Mouse (Mus musculus) retina, postnatal 1 day (tissue): ENCODE measurements at regions not wholly inside any gene's neighbourhood (a gene's known extent, or its start where the extent isn't known, plus 50 kb on each side); places are given as distances from the start of the nearest gene placed in this dataset.
A peak's percentile ranks its signal among the peaks of the same experiment; 100 is the strongest.

Experiments used
- DNase-seq: peaks from one replicate; pipeline ENCODE4 v3.0.0-alpha.2; 2012

- DNase-seq: no peak
Measured at GRCm38 (mm10) chr14:114820677-114821076, 271.3 kb upstream of the Gpc5 start.

GRCm38 (mm10) chr14:114821098-114821594, 270.9 kb upstream of the Gpc5 start:
- DNase-seq: peak; percentile 51

GRCm38 (mm10) chr14:114821672-114822071, 270.3 kb upstream of the Gpc5 start:
- DNase-seq: no peak

GRCm38 (mm10) chr14:114826662-114827321, 265.2 kb upstream of the Gpc5 start:
- no peak for DNase-seq

GRCm38 (mm10) chr14:114829310-114829709, 262.7 kb upstream of the Gpc5 start:
- DNase-seq: no peak

- no peak for DNase-seq
Measured at GRCm38 (mm10) chr14:114832987-114833386, 259.0 kb upstream of the Gpc5 start.

- DNase-seq: no peak
Measured at GRCm38 (mm10) chr14:114836723-114837349, 255.2 kb upstream of the Gpc5 start.

GRCm38 (mm10) chr14:114837652-114838276, 254.3 kb upstream of the Gpc5 start:
- DNase-seq: no peak

- DNase-seq: peak; percentile 91
Measured at GRCm38 (mm10) chr14:114839340-114839903, 252.6 kb upstream of the Gpc5 start.

- DNase-seq: no peak
Measured at GRCm38 (mm10) chr14:114840766-114841165, 251.2 kb upstream of the Gpc5 start.

- DNase-seq: no peak
Measured at GRCm38 (mm10) chr14:114841552-114841951, 250.5 kb upstream of the Gpc5 start.

- DNase-seq: no peak
Measured at GRCm38 (mm10) chr14:114842327-114842726, 249.7 kb upstream of the Gpc5 start.

- peak; percentile 63 for DNase-seq
Measured at GRCm38 (mm10) chr14:114843105-114843743, 248.8 kb upstream of the Gpc5 start.

GRCm38 (mm10) chr14:114854324-114855054, 237.5 kb upstream of the Gpc5 start:
- peak; percentile 70 for DNase-seq

- DNase-seq: no peak
Measured at GRCm38 (mm10) chr14:114855055-114855740, 236.8 kb upstream of the Gpc5 start.

GRCm38 (mm10) chr14:114855746-114856145, 236.3 kb upstream of the Gpc5 start:
- DNase-seq: no peak

GRCm38 (mm10) chr14:114856243-114857031, 235.6 kb upstream of the Gpc5 start:
- DNase-seq: peak; percentile 56

- no peak for DNase-seq
Measured at GRCm38 (mm10) chr14:114857171-114857570, 234.8 kb upstream of the Gpc5 start.

GRCm38 (mm10) chr14:114857689-114858088, 234.3 kb upstream of the Gpc5 start:
- no peak for DNase-seq

- no peak for DNase-seq
Measured at GRCm38 (mm10) chr14:114863585-114863984, 228.4 kb upstream of the Gpc5 start.

GRCm38 (mm10) chr14:114864102-114864501, 227.9 kb upstream of the Gpc5 start:
- no peak for DNase-seq
